Mouse (Mus musculus) adipocyte (in vitro differentiated cells): ENCODE results near the gene Nr2e3.
"Not testable (repeated sequence)": the region's sequence is repeated elsewhere in the genome, so short reads cannot be mapped to it uniquely, and the experiment has no call there.

Experiments
- DNase-seq: peaks from one replicate; pipeline ENCODE4 v3.0.0-alpha.2; 2016; ENCODE audit warnings: low spot score

Gene Nr2e3

DNA sequence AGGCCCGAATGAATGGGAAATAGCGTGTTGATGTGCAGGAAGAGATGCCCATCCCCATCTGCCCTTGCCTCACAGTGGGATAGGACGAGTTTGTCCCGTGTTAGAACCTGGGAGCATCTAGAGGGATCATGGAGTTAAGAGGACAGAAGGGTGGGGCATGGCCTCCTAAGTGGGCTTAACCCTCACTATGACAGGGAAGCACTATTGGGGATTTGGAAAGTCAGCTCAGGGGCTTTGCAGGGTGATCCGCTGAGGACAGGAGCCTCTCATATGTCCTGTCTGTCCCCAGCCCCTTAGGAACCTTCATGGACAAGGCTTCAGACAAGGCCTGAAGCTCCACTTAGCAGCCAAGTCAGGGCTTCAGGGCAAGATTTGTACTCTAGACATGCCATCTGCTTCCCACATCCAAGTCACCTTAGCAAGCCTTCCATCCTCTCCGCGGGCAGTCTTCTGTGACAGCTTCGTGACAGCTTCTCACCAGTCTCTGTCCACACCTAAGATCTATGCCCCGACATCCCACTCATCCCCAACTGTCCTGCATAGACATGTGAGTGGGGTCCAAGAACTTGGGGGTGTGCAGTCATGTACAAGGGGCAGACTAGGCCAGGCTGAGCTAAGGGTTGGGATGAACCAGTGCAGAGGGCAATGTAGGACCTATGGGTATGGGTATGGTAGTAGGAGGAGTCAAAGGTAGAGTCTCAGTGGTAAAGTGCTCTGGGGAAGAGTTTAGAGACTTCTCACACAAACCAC lies 9.3 kb downstream of the Nr2e3 start:
- no peak for DNase-seq

DNA sequence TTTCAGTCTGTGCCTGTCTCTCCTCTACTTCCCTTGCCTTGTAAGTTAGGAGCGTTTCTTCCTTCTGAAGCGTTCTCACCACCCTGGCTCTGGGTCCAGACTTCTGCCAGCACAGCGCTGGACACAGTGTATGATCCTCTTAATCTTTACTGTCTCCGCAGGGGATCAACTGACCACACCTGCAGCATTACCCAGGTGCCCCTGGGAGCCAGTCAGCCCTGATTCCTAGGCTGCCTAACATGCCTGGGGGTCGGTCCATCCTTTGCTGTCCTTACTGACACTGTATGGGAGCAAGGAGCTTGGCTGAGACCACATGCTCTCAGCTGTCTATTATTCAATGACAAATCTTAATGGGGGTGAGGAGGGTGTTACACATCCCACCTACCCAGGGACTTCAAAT lies 10.5 kb downstream of the Nr2e3 start:
- DNase-seq, result no peak

- no peak for DNase-seq
Measured at GRCm38 (mm10) chr9:59949511-59949910, 10.9 kb downstream of the Nr2e3 start.

DNA sequence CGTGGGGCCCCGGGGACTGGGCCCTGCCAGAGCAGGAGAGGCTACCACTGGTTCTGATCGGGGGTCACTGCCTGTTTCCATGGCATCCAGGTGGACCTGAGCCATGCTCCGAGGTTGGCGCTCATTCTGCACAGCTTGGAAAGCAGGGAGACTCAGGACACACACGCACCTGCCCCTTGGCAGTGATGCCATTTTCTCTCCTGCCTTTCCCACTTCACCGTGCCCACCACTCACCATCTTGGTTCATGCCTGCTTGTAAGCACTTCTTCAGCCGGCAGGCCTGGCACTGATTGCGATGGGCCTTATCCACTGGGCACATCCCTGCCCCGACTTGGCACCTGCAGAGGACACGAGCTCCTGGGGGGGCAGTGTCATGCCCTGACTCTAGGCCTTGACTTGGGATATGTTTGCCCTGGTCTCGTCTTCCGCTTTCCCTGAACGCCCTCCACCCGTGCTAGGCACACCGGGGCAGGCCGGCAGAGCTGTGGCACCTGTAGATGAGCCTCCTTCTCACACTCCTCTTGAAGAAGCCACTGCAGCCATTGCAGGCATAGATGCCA lies 11.7 kb downstream of the Nr2e3 start:
- no peak for DNase-seq

GRCm38 (mm10) chr9:59948226-59948625 lies 12.2 kb downstream of the Nr2e3 start:
- DNase-seq, result no peak

DNA sequence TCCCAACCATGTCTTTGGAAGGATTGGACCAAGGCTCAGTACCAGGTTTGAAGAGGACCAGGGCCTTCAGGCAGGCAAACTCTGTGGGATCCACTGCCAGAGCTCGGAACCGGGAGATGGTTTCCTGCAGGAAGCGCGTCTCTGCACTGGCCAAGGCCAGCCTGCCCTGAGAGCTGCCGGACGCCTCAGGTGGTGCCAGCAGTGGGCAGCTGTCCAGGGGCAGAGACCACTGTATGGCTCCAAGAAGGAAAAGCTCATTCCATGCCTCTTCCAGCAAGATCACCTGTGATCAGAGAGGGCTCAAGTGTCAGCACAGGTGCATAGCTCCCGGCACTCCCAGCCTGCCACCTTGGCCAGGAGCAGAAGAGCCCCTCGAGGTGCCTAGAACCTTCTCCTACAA lies 13.2 kb downstream of the Nr2e3 start:
- no peak for DNase-seq

DNA sequence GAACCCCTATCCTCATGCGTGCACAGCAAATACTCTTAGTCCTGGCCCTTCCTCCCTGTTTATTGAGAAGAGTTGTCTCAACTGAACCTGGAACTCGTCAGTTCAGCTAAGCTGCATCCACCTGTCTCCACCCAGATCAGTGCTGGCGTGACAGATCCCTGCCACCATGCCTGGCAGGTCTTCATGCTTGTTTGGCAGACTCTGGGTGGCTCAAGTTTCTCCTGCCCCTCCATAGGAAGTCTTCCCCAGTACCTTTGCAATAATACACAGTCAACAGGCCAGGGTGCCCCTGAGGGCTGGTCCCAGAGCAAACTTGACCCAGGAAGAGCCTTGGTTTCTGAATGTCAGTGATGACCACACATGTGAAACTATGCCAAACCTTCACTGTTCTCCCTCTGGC lies 15.2 kb downstream of the Nr2e3 start:
- no peak for DNase-seq

DNA sequence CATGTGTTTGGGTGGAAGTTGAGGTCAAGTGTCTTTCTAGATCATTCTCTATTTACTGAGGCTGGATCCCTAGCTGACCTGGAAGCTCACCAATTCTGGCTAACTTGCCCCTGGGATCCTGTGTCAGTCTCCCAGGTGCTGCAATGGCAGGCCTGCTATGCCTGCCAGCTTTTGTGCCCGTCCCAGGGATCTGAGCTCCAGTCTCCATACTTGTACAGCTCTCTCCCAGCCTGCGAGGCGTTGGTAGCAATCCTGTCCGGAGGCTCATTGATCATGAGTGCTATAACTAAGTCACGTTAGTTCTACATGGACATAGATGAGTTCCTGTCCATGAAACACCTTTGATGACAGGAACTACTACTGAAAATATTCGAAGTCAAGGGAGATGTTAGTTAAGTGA lies 16.6 kb downstream of the Nr2e3 start:
- no peak for DNase-seq

DNA sequence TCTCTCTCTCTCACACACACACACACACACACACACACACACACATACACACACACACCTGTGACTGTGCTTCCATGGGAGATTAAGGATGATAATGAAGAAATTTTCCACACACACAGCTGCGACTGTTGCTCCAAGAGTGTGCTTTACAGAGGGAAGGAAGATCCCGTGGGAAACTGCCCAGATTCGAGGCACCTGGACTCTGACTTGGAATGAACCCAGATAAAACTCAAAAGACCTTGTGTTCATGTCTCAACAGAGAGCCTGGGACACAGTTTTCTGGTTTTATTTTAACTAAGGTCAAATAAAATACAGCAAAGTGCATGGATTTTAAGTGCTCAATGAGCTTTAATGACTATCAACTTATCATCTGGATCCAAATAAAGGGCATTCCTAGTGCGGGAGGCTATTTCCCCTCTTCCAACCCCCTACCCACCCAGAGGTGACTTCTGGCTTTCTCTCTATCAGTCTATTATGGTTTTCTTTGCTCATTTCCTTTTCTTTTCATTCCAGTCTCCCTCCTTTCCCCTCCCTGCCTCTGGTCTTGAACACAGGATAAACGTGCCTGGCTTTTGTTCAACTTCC lies 17.9 kb downstream of the Nr2e3 start:
- no peak for DNase-seq

DNA sequence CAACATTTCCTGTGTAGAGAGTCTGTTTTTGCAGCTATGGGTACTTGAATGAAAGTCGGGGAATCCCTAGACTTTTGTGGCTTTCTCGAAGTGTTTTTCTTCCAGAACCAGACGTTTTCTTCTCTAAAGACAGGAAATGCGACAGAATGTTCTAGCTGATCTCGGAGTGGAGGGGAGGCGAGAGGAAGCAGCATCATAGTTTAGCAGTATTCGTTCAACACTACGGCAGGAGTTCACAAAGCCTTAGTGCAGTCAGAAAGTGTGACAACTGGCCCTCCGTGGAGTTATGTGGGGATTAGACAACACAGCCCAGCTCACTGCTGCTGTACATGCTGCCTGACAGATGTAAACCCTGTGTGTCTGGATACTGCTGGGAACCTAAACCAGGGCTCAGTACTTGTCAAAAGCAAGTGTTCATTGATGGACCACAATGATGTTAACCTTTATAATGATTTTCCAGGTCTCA lies 18.5 kb downstream of the Nr2e3 start:
- DNase-seq, result no peak

DNA sequence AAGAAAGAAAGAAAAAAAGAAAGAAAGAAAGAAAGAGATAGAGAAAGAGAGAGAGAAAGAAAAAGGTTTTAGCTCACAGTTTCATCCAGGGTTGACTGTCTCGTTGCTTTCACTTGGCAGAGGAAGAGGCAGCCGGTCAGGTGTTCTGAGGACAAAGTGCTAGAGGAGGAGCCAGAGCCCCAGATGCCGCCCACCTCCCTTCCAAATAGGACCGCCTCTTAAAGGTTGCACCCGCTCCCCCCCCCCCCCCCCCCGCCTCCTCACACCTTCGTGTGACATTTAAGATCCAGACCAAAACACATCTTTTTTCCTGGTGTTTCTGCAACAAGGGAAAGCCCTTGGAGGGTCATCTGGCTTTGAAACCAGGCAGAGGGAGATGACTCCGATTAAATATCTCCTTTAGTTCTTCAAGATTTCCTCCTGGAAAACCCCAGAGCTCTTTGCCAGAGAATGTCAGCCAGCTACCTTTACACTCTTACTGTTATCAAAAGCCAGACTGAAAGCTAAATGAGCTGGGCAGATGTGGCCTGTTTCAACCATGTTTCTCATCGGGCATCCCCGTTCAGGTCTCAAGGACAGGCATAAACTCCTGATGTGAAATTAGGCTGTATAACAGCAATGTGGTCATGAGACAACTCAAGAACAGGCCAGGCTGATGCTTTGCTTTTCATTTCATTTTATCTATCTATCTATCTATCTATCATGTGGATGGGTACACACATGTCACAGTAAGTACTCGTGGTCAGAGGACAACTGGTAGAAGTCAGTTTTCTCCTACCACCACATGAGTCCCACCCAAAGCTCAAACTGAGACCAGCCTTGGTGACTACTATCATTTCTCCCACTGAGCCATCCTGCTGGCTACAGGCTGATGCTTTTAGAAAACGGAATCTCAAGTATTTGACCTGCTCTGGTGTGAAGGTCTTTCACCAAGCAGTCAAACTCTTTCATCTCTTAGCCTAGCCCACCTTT lies 19.3 kb downstream of the Nr2e3 start:
- no peak for DNase-seq

GRCm38 (mm10) chr9:59939691-59940090 lies 20.8 kb downstream of the Nr2e3 start:
- DNase-seq, result no peak

GRCm38 (mm10) chr9:59938529-59938928 lies 21.9 kb downstream of the Nr2e3 start:
- DNase-seq, result no peak

DNA sequence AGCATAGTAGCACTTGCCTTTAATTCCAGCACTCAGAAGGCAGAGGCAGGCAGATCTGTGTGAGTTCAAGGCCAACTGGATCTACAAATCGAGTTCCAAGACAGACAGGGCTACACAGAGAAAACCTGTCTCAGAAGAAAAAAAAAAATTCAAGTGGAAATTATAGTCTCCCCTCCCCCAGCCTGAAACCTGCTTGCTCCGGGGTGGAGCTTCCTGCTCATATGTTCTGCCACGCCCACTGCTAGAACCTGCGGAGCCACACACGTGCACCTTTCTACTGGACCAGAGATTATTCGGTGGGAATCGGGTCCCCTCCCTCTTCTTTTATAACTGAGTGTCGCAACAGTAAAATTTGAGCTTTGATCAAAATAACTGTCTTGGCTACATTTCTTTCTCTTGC lies 24.6 kb downstream of the Nr2e3 start:
- DNase-seq, result not testable (repeated sequence)

DNA sequence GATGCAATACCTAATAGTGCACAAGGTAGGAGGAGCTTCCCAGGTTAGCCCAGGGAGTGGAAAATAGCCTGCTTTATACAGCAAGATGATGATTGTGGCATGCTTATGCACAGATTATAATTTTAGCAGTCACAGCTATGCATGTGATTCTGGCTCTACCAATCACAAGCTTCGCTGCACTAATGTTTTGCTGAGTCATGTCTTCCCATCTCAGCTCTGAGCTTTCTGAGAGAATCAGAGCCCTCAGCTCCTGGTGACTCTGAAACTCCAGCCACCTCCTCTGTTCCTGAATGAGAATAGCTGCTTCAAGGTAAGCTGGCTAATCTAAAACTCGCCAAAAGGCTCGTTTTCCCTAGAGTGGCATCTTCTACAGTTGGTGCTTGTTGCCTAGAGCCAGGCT lies 30.2 kb downstream of the Nr2e3 start:
- no peak for DNase-seq

GRCm38 (mm10) chr9:59914761-59915160 lies 45.7 kb downstream of the Nr2e3 start:
- DNase-seq, result no peak

GRCm38 (mm10) chr9:59903382-59903781 lies 57.1 kb downstream of the Nr2e3 start:
- no peak for DNase-seq
